Mouse (Mus musculus): ENCODE measurements at regions not wholly inside any gene's neighbourhood (a gene's known extent, or its start where the extent isn't known, plus 50 kb on each side); places are given as distances from the start of the nearest gene placed in this dataset.

DNA sequence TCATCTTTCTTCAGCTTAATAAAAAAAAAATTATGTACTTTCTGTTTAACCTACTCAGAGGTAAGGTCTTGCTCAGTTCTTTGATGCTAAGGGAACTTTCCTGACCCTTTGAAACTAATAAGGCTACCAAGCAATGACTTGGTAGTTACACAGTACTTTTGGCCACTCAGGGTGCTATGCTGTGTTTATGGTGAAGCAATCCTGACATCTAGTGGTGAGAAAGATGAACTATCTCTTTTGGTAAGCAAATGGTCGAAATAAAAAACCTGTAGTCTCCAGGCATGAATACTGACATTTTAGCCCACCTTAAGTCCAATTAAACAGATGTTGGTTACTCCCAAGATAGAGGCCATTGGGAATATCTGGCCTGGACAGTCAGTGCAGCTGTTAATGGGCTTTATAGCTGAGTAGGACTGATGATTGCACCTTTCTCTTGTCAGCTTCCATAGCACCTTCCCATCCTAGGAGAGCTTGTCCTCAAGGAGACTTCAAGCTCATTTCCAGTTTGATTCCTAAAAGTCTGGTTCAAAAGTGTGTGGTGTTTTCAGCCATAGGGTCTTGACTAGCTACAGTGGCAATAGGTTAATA lies 88.0 kb upstream of the Gm527 start:
- peak; percentile 79 for TF ChIP-seq CTCF (IDR thresholded peaks at IDR 0.05; ENCODE audit: low read depth)
- no peak for TF ChIP-seq EP300 (IDR thresholded peaks at IDR 0.05; ENCODE audit: low read depth)
- Histone ChIP-seq H3K4me2 (ENCODE audit: low read depth, low read length) (no peak overlapping the region), H3K9me3 (replicated peaks; ENCODE audit: control insufficient read depth, low read length) (no peaks in the 10 kb centered on the region), H3K36me3 (replicated peaks; ENCODE audit: control insufficient read depth, insufficient read depth, low read length) (no peaks in the 10 kb centered on the region), H3K4me1 (ENCODE audit: control insufficient read depth, insufficient read depth) (no peaks in the 10 kb centered on the region), H3K9ac (replicated peaks; ENCODE audit: low read depth, low read length) (no peak overlapping the region), H3K27me3 (ENCODE audit: control insufficient read depth, insufficient read depth, low read length) (no peaks in the 10 kb centered on the region), H3K27ac (ENCODE audit: low read depth) (no peak overlapping the region), H3K4me3 (ENCODE audit: low read depth, low read length) (no peak overlapping the region)
- DNase-seq (ENCODE audit: low spot score) (peak; percentile 47), ATAC-seq (ENCODE audit: insufficient read depth, low read depth) (0 out of 2 replicates have a peak, but pooled peaks have one; percentile 33)
- WGBS = 7% methylated on average over 1 of the region's 1 CpGs

DNA sequence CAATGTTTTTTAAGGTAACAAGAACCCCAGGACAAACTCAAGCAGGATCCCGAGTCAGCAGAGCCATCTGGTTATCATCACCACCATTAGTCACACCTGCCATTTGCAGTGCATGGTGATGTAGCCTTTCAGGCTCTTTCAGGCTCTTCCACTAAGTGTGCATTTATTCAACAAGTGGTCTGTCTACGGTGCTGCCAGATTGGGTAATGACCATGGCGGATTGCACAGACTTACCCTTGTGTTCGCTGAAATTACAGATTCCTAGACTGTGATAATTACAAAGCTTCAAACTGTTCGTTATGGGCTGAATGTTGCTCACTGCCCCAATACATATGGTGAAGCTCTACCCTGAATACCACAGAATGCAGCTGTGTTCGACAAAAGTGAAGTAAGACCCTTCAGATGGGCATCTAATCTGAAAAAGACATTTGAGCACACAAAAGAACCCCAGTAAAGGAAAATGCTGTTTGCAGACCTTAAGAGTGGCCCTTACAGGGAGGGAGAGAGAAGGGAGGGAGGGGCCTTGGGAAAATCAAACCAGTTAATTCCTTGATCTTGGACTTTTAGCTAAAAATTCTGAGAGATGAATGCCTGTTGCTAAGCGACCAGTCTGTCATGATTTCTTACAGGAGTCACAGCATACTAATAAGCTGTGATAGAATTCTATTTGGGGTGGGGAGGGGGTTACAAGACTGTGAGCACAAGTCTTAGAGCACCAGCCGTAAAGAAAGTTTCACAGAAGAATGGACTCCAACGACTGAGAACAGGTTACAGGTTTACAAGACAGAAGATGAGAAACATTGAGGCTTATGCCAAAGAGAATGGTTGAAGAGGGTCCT lies 85.2 kb upstream of the Gm527 start:
- Histone ChIP-seq H3K4me1 (ENCODE audit: control insufficient read depth, insufficient read depth) (no peaks in the 10 kb centered on the region), H3K27me3 (ENCODE audit: control insufficient read depth, insufficient read depth, low read length) (no peaks in the 10 kb centered on the region), H3K9me3 (replicated peaks; ENCODE audit: control insufficient read depth, low read length) (no peaks in the 10 kb centered on the region), H3K4me2 (ENCODE audit: low read depth, low read length) (no peak overlapping the region), H3K36me3 (replicated peaks; ENCODE audit: control insufficient read depth, insufficient read depth, low read length) (no peaks in the 10 kb centered on the region), H3K27ac (ENCODE audit: low read depth) (no peak overlapping the region), H3K9ac (replicated peaks; ENCODE audit: low read depth, low read length) (no peak overlapping the region), H3K4me3 (ENCODE audit: low read depth, low read length) (no peak overlapping the region)
- no peak for DNase-seq (ENCODE audit: low spot score)
- 54% methylated on average over 9 of the region's 9 CpGs for WGBS
- no peak for ATAC-seq (ENCODE audit: insufficient read depth, low read depth)
- no peak for TF ChIP-seq CTCF (IDR thresholded peaks at IDR 0.05; ENCODE audit: low read depth)
- TF ChIP-seq EP300 (IDR thresholded peaks at IDR 0.05; ENCODE audit: low read depth) = no peak

DNA sequence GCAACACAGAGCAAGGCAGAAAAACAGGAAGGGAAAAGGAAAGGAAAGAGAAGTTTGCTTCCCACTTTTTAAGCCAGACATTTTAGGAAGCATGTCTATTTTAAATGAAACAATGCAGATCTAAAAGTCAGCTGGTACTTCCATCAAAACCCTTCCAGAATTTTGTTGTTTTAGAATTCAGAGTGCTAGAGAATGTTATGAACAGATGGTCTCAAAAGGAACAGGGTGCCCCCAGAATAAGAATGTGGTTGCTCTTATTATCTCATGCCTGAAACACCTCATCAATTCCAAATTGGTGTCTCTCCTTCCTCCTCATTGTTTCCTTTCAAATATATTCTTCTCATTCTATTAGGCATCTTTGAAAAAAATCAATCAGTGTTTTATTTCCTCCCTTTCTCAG lies 60.0 kb upstream of the Gm527 start:
- no peak for TF ChIP-seq EP300 (IDR thresholded peaks at IDR 0.05; ENCODE audit: low read depth)
- TF ChIP-seq CTCF (IDR thresholded peaks at IDR 0.05; ENCODE audit: low read depth) = no peak
- Histone ChIP-seq H3K36me3 (replicated peaks; ENCODE audit: control insufficient read depth, insufficient read depth, low read length) (no peaks in the 10 kb centered on the region), H3K27me3 (ENCODE audit: control insufficient read depth, insufficient read depth, low read length) (no peaks in the 10 kb centered on the region), H3K9me3 (replicated peaks; ENCODE audit: control insufficient read depth, low read length) (no peaks in the 10 kb centered on the region; the same call in 1 of the 2 replicates), H3K9ac (replicated peaks; ENCODE audit: low read depth, low read length) (no peak overlapping the region), H3K4me1 (ENCODE audit: control insufficient read depth, insufficient read depth) (no peaks in the 10 kb centered on the region), H3K27ac (ENCODE audit: low read depth) (no peak overlapping the region), H3K4me2 (ENCODE audit: low read depth, low read length) (no peak overlapping the region), H3K4me3 (ENCODE audit: low read depth, low read length) (no peak overlapping the region)
- ATAC-seq (ENCODE audit: insufficient read depth, low read depth) = no peak
- DNase-seq (ENCODE audit: low spot score) = no peak

Measured in heart, postnatal 0 days (tissue).